Mouse (Mus musculus) lung, embryonic 16.5 days (tissue): ENCODE results near the gene Fiz1. TPM values are rescaled to one million over a fixed set of nuclear protein-coding genes. Genes with fewer than 3 reads are reported as not detected.
"Not testable (repeated sequence)": the region's sequence is repeated elsewhere in the genome, so short reads cannot be mapped to it uniquely, and the experiment has no call there.

Experiments used
- ATAC-seq: fragments of 200-750 bp; cut with Nextera tagmentation; 2 replicates; pipeline ENCODE4 v1.8.0; 2017; ENCODE audit warnings: low read depth, mild to moderate bottlenecking, moderate library complexity
- H3K27ac ChIP-seq: fragments of 300-500 bp; sonication (generic); 2 replicates; pipeline ENCODE4 v1.5.1; 2014; ENCODE audit warnings: mild to moderate bottlenecking, control low read depth, low read length
- H3K27me3 ChIP-seq: fragments of 300-500 bp; sonication (generic); 2 replicates; pipeline ENCODE4 v1.6.1; 2014; ENCODE audit warnings: low read depth, low read length, mixed read lengths; ENCODE audit not compliant: control insufficient read depth, insufficient read depth
- H3K36me3 ChIP-seq: fragments of 300-500 bp; sonication (generic); 2 replicates; pipeline ENCODE4 v1.6.1; 2014; ENCODE audit warnings: low read length; ENCODE audit not compliant: control insufficient read depth, insufficient read depth
- H3K4me1 ChIP-seq: fragments of 300-500 bp; sonication (generic); replicated peaks from 2 replicates; pipeline ENCODE4 v1.6.1; 2014; ENCODE audit warnings: low read length, mixed read lengths; ENCODE audit not compliant: control insufficient read depth, insufficient read depth
- H3K4me2 ChIP-seq: fragments of 300-500 bp; sonication (generic); 2 replicates; pipeline ENCODE4 v1.6.1; 2014; ENCODE audit warnings: low read depth, low read length, control low read depth
- H3K4me3 ChIP-seq: fragments of 300-500 bp; sonication (generic); 2 replicates; pipeline ENCODE4 v1.5.1; 2014; ENCODE audit warnings: mild to moderate bottlenecking, low read length, control low read depth
- H3K9ac ChIP-seq: fragments of 300-500 bp; sonication (generic); 2 replicates; pipeline ENCODE4 v1.6.1; 2014; ENCODE audit warnings: low read length, control low read depth
- H3K9me3 ChIP-seq: fragments of 300-500 bp; sonication (generic); 2 replicates; pipeline ENCODE4 v1.6.1; 2016; ENCODE audit warnings: low read length; ENCODE audit not compliant: control insufficient read depth
- WGBS: fragments of 180-500 bp; shearing (Covaris S2); extraction: QIAGEN DNeasy Blood & Tissue Kit; methylation state at CpG from one replicate; pipeline ENCODE4 v1.1.7; 2014; 5-methylcytosine and 5-hydroxymethylcytosine counted together
- polyA plus RNA-seq: library from polyadenylated mRNA; unstranded; fragments of >200 nt; fragmentation: Nextera tagmentation; extraction: Ambion mirVana; gene quantifications from 2 replicates; pipeline ENCODE4 v1.2.1, GENCODE M21; 2015

The Fiz1 gene
- polyA plus RNA-seq, 1 experiment from 2014 or later, result 34.5 TPM

- Histone ChIP-seq H3K27ac (peak overlapping the region; percentile 99), H3K4me1 (peaks cover 19% of the 10 kb centered on the region), H3K9me3 (no peaks in the 10 kb centered on the region), H3K36me3 (peaks cover 23% of the 10 kb centered on the region), H3K4me2 (peak overlapping the region; percentile 76), H3K9ac (peak overlapping the region; percentile 81), H3K4me3 (peak overlapping the region; percentile 83), H3K27me3 (no peaks in the 10 kb centered on the region)
- ATAC-seq, result no peak
- whole genome bisulfite sequencing, result 44% methylated on average over 3 of the region's 3 CpGs
Measured at GRCm38 (mm10) chr7:5016057-5016456, 1.6 kb upstream of the Fiz1 start.

DNA sequence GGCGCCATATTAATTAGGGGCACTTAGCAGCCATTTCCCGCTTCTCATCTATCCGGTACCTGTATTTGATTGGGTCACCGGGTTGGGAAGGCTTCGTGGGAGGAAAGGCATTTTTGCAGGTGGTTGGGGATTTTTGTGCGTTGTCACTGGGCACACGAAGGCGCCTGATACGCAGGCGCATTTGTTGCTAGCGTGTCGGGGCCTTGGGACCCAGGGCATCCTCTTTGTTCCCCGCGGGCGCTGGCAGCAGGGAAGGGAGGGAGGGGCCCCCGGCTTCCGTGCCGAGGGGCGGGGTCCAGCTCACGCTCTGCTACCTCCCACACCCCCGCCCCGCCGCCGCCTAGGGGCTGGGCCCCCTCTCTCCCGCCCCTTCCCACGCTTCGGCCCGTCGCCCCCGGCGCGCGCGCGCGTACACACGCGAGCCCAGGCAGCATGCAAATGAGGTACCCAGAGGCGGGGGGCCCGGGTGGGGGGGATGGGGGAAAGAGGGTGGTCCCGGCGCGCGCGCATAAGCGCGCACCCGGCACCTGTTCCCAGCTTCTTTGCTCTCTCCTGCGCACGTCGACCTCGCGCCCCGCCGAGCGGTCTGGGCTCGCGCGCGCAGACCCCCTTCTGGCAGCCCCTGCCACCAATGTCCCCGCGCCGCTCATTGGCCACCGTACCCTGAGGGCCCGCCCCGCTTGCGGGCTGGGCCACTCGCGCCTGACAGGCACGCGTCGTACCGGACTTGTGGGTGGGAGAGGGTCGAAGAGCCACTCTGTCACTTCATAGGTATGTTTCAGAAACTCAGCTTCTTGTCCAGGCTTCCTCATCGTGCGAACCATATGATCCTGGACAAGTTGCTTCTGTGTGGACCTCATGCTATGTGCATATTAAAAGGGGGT, 863 bp upstream of the Fiz1 start, which contains the start of gene Gm44973:
Gene Gm44973 (plus strand): TSS at position 379 of the 884 bp plus-strand sequence.
- peak within 1 kb of the TSS; percentile 99 for H3K27ac ChIP-seq
- ATAC-seq, result peak; percentile 82
- peak within 1 kb of the TSS; percentile 83 for H3K4me3 ChIP-seq
- no peaks in the 10 kb centered on the region for H3K27me3 ChIP-seq
- peak within 1 kb of the TSS; percentile 76 for H3K4me2 ChIP-seq
- peaks cover 28% of the 10 kb centered on the region for H3K36me3 ChIP-seq
- H3K9me3 ChIP-seq, result no peaks in the 10 kb centered on the region
- H3K9ac ChIP-seq, result peak within 1 kb of the TSS; percentile 89
- H3K4me1 ChIP-seq, result peaks cover 19% of the 10 kb centered on the region
- WGBS, result under 1% methylated on average over 59 of the region's 76 CpGs

- 85% methylated on average over 27 of the region's 27 CpGs for WGBS
- Histone ChIP-seq H3K4me2 (peak overlapping the region; percentile 55), H3K9ac (no peak overlapping the region), H3K4me3 (peak overlapping the region; percentile 83), H3K4me1 (peaks cover 14% of the 10 kb centered on the region), H3K27me3 (no peaks in the 10 kb centered on the region), H3K27ac (peak overlapping the region; percentile 58), H3K9me3 (no peaks in the 10 kb centered on the region), H3K36me3 (peaks cover 50% of the 10 kb centered on the region)
- ATAC-seq, result no peak
Measured at GRCm38 (mm10) chr7:5012681-5013513, 1.6 kb downstream of the Fiz1 start.

DNA sequence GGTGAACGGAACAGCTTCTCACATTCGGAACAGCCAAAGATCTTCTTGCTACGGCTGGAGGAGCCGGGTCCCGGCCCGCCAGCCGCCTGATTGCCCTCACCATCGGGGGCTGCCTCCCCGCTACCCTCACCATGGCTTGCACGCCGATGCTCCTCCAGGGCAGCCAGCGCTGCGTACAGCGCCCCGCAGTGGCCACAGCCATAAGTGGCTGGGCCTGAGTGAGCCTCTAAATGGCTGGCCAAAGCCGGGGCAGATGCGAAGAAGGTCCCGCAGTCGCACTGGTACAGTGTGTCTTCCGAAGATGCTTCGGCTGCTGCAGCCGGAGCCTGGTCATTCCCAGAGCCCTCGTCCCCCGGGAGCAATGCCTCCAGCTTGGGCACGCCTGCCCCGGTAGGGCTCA, 6.3 kb downstream of the Fiz1 start:
- Histone ChIP-seq H3K4me3 (no peak overlapping the region), H3K4me1 (peaks cover 4% of the 10 kb centered on the region), H3K27me3 (no peaks in the 10 kb centered on the region), H3K9ac (no peak overlapping the region), H3K36me3 (peaks cover 53% of the 10 kb centered on the region), H3K9me3 (no peaks in the 10 kb centered on the region), H3K4me2 (no peak overlapping the region), H3K27ac (no peak overlapping the region)
- 99% methylated on average over 26 of the region's 26 CpGs for WGBS
- ATAC-seq, result no peak

DNA sequence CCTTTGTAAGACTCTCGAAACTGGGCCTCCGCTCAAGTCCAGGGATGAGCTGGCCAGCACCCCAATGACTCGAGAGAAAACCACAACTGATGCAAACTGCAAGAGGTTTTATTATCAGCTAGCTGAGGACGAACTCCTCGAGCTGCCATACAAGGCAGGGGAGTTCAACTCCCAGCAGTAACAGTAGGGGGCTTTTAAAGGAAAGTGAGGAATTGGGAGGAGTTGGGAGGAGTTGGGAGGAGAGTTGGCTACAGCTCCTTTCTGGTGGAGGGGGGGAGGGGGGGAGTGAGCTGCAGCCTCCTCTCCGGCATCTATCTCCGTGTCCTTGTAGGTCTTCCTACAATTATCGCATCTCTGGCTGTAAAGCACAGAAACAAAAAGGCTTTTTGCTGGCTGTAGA, 11.6 kb downstream of the Fiz1 start:
- H3K36me3 ChIP-seq, H3K9me3 ChIP-seq, H3K27me3 ChIP-seq, H3K4me1 ChIP-seq, H3K4me2 ChIP-seq, ATAC-seq, H3K27ac ChIP-seq, H3K4me3 ChIP-seq, H3K9ac ChIP-seq: not testable (repeated sequence)
- 65% methylated on average over 8 of the region's 8 CpGs for WGBS

GRCm38 (mm10) chr7:4999876-5000275, 14.6 kb downstream of the Fiz1 start:
- 58% methylated on average over 2 of the region's 2 CpGs for WGBS
- no peak overlapping the region for H3K9ac ChIP-seq
- H3K9me3 ChIP-seq, result no peaks in the 10 kb centered on the region
- no peak overlapping the region for H3K4me3 ChIP-seq
- no peak overlapping the region for H3K4me2 ChIP-seq
- H3K4me1 ChIP-seq, result peaks cover 10% of the 10 kb centered on the region; the same call in 1 of the 2 replicates
- H3K27me3 ChIP-seq, result no peaks in the 10 kb centered on the region
- no peaks in the 10 kb centered on the region for H3K36me3 ChIP-seq
- no peak for ATAC-seq
- H3K27ac ChIP-seq, result no peak overlapping the region

- peak; percentile 15; the same call in 1 of the 2 replicates for ATAC-seq
- H3K9ac ChIP-seq, result no peak overlapping the region; the same call in 1 of the 2 replicates
- H3K27ac ChIP-seq, result no peak overlapping the region; the same call in 1 of the 2 replicates
- no peaks in the 10 kb centered on the region; the same call in 1 of the 2 replicates for H3K27me3 ChIP-seq
- 0 out of 2 replicates have a peak, but pooled peaks cover 2% of the 10 kb centered on the region for H3K9me3 ChIP-seq
- peaks cover 16% of the 10 kb centered on the region; the same call in 1 of the 2 replicates for H3K4me1 ChIP-seq
- H3K36me3 ChIP-seq, result peaks cover 16% of the 10 kb centered on the region
- peak overlapping the region; percentile 80 for H3K4me3 ChIP-seq
- WGBS, result 42% methylated on average over 6 of the region's 8 CpGs
- H3K4me2 ChIP-seq, result peak overlapping the region; percentile 60
Measured at GRCm38 (mm10) chr7:4996934-4997333, 17.6 kb downstream of the Fiz1 start.

- Histone ChIP-seq H3K4me3 (peak within 1 kb of the TSS; percentile 80), H3K36me3 (peaks cover 21% of the 10 kb centered on the region), H3K9ac (peak within 1 kb of the TSS; percentile 79), H3K9me3 (0 out of 2 replicates have a peak, but pooled peaks cover 2% of the 10 kb centered on the region), H3K4me1 (peaks cover 16% of the 10 kb centered on the region; the same call in 1 of the 2 replicates), H3K27me3 (no peaks in the 10 kb centered on the region; the same call in 1 of the 2 replicates), H3K27ac (peak within 1 kb of the TSS; percentile 76), H3K4me2 (peak within 1 kb of the TSS; percentile 60)
- ATAC-seq, result peak; percentile 92
- WGBS, result 2% methylated on average over 19 of the region's 26 CpGs
Measured at GRCm38 (mm10) chr7:4996003-4996895, 18.2 kb downstream of the Fiz1 start, which contains the start of gene Zfp579. Gene Zfp579 (minus strand): TSS chr7:4996158.
